9 mouse cellular contexts compared by ENCODE assay signal in genomic region chr1:193301216-193302092, GRCm38 (mm10). TPM values are rescaled to one million over a fixed set of nuclear protein-coding genes. Genes with fewer than 3 reads are reported as not detected.
DNase-seq lines count a peak whose midpoint lies in the region; ATAC-seq and TF ChIP-seq lines count a peak whose summit lies in the region.
"Had no signal": no experiment of that assay in that cellular context is flagged by ENCODE, and none has a peak within 500 bp of the region (broad histone marks: within the 10 kb centered on the region; RNA-seq: fewer than 3 reads in every experiment).

No protein-coding gene starts in this region.

- no peak overlapping the region for H3K27ac ChIP-seq in kidney, postnatal 0 days

- H3K27me3 ChIP-seq in kidney, postnatal 0 days (ENCODE audit: insufficient read depth, low read length): no peaks in the 10 kb centered on the region

- no peak overlapping the region for H3K9ac ChIP-seq in kidney, postnatal 0 days (ENCODE audit: low read depth, low read length)

- no peaks in the 10 kb centered on the region for H3K9me3 ChIP-seq in kidney, postnatal 0 days (replicated peaks; ENCODE audit: low read length)

- no peaks in the 10 kb centered on the region for H3K36me3 ChIP-seq in kidney, postnatal 0 days (ENCODE audit: insufficient read depth, low read length)

- no peak overlapping the region for H3K4me2 ChIP-seq in kidney, postnatal 0 days (ENCODE audit: low read length)

- H3K4me1 ChIP-seq in kidney, postnatal 0 days (replicated peaks; ENCODE audit: insufficient read depth, low read length): no peaks in the 10 kb centered on the region

- TF ChIP-seq CTCF in kidney, postnatal 0 days (IDR thresholded peaks at IDR 0.05; ENCODE audit: low read depth): no peak

- 61% methylated on average over 6 of the region's 6 CpGs for WGBS in kidney, postnatal 0 days

- H3K4me3 ChIP-seq in kidney, postnatal 0 days (replicated peaks; ENCODE audit: low read depth, low read length): no peak overlapping the region

- ATAC-seq in kidney, postnatal 0 days (replicated peaks; ENCODE audit: low FRiP score, low read depth): peak; percentile 52

- DNase-seq in kidney, postnatal 0 days (ENCODE audit: low spot score): peak; percentile 11
- no peak for DNase-seq in kidney, adult 11 months
- DNase-seq in cerebellum, postnatal 25 days: peak; percentile 61 to 79
- DNase-seq in lung, adult 18-20 months: peak; percentile 78 to 80
- DNase-seq in urinary bladder, postnatal 25 days (ENCODE audit: low spot score): peak; percentile 61
- DNase-seq in gastrocnemius, adult 18-20 months (ENCODE audit: low spot score): no peak
- DNase-seq in natural killer cell, adult 2 months (ENCODE audit: low spot score in 2 of 2): no peak
- DNase-seq in ovary, postnatal 10 days (ENCODE audit: low spot score): no peak
- DNase-seq: heart, adult 18-20 months had no signal

RNA-seq across cellular contexts. Expression of gene G0s2, which starts 28.4 kb away (rescaled TPM):
- polyA plus RNA-seq in kidney, postnatal 0 days (2015; fragmentation: Nextera tagmentation; extraction: Ambion mirVana): 47.6 and 48.9 TPM in 2 replicates
- 10 to 100 TPM; 10.7 to 19.6 TPM for total RNA-seq in gastrocnemius, adult 18-20 months (2021)

RNA-seq across cellular contexts. Expression of gene Hsd11b1, which starts 37.6 kb away (rescaled TPM):
- 8.7 and 11.4 TPM in 2 replicates for polyA plus RNA-seq in kidney, postnatal 0 days (2015; fragmentation: Nextera tagmentation; extraction: Ambion mirVana)
- total RNA-seq in gastrocnemius, adult 18-20 months (2021): 1 to 10 TPM; 5.3 to 9.5 TPM

Comparison
In these comparisons a context has a peak if more than half of its experiments do, and no peak if none do; other contexts are left out.
1. DNase-seq: peak in kidney, postnatal 0 days (single experiment), cerebellum, postnatal 25 days (2 of 2), lung, adult 18-20 months (2 of 2) and urinary bladder, postnatal 25 days (single experiment); none in kidney, adult 11 months (single experiment), gastrocnemius, adult 18-20 months (single experiment), natural killer cell, adult 2 months (0 of 2) and ovary, postnatal 10 days (single experiment).